Mouse (Mus musculus) layer of hippocampus, adult 9-11 months (tissue): ENCODE measurements at regions not wholly inside any gene's neighbourhood (a gene's known extent, or its start where the extent isn't known, plus 50 kb on each side); places are given as distances from the start of the nearest gene placed in this dataset.

ENCODE experiments used
- DNase-seq: peaks from one replicate; pipeline ENCODE4 v3.0.0; 2022

GRCm38 (mm10) chr19:26478055-26478737, 126.7 kb upstream of the Smarca2 start:
- no peak for DNase-seq

DNA sequence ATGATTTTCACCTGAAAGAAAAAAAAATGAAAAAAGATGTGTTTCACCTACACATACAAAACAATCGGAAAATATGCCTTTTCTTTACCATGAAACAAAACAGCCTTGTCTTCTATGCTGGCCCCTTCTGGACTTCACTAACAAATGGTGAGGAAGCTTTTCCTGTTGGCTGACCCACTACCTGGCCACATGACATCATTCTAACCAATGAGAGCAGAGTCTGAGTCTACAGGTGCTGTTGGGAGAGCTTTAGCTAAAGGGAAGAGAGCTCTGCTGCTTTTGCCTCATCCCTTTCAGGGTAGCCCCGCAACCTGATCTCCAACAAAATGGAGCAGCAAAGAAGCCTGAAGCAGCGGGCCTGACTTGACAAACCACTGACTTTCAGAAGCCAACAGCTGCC, 120.5 kb upstream of the Smarca2 start:
- no peak for DNase-seq

DNA sequence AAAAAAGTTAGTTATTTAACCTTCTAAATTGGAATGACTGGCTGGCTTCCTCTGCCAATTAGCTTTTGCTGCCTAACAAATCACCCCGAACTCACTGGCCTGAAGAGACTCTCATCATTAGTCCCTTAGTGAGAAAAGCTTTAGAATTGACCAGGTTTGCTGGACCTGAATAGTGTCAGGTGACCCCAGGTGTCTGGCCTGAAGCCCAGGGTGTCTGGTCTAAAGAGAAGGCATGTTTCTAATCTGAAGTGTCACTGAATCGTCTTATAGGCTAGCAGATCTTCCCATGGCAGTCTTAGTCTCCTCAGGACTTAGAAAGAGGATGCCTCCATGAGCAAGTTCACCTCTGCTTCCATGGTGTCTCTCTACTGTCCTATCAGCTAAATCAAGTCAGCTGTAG, 112.0 kb upstream of the Smarca2 start:
- no peak for DNase-seq

DNA sequence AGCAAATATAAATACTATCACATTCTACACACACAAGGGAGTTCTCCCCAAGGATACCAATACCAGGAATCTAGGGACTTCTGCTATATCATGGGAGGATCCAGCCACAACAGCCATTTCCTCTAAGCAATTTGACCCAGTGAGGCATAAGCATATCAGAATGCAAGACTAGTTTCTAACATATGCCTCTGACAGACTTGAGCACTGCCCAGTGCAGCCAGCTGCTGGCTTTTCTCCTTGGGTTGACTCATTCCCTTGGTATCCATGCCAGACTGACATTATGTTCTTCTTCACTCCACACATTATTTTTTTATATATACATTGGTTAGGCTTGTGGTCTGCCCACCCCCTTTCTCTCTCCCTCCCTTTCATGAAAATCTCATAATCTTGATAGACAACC, 103.8 kb upstream of the Smarca2 start:
- no peak for DNase-seq

- no peak for DNase-seq
Observed at GRCm38 (mm10) chr19:26504027-26504426, 100.8 kb upstream of the Smarca2 start.

GRCm38 (mm10) chr19:26506802-26507201, 98.0 kb upstream of the Smarca2 start:
- no peak for DNase-seq

DNA sequence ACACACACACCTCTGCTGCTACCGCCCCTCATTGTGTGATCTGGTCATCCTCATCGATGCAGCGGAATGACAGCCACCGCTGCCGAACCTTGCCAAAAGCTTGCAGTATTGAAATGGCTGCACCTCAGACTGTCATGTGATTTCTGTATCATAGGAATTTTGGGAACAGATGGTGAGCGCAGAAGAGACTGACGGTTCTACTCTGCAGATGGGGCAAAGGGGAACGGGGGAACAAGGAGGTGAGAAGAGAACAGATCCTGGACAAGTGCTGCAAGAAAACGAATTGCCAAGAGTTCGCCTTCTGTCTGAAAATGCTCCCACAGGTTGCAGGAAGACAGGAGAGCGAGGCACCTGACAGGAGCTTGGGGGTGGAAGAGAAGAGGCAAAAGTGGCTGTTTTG, 96.9 kb upstream of the Smarca2 start:
- no peak for DNase-seq

DNA sequence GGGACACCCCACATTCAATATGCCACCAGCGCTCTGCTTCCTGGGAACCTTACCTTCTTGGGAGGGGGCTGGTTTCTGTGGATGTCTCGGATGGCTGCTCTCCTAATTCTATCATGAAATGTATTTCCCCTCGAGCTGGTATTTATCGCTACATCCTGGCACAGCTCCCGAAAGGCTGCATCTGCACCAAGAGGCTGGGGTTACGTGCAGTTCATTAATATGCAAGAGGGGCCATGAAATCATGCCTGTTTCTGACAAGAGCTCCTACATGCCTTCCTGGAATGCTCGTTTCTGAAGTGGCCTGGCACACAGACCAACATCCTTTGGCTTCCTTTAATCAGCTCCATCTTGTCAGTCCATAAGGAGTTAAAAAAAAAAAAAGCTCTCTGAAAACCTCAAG, 96.2 kb upstream of the Smarca2 start:
- no peak for DNase-seq

DNA sequence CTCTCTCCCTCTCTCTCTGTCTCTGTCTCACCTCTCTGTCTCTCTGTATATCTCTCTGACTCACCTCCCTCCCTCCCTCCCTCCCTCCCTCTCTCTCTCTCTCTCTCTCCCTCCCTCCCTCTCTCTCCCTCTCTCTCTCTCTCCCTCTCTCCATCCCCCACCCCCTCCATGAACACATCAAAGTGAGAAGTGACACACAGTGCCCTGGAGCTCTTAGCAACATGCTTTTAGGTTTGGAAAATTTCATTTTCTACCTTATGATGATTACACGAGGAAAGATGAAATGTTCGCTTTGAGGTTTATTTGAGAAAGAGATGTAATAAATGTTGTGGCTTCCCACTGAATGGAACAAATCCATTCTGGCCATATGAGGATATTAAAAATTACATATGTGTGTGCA, 95.6 kb upstream of the Smarca2 start:
- DNase-seq: no peak

GRCm38 (mm10) chr19:26510185-26510584, 94.7 kb upstream of the Smarca2 start:
- DNase-seq: no peak

- no peak for DNase-seq
Observed at GRCm38 (mm10) chr19:26510887-26511286, 94.0 kb upstream of the Smarca2 start.

GRCm38 (mm10) chr19:26511756-26512155, 93.1 kb upstream of the Smarca2 start:
- no peak for DNase-seq

DNA sequence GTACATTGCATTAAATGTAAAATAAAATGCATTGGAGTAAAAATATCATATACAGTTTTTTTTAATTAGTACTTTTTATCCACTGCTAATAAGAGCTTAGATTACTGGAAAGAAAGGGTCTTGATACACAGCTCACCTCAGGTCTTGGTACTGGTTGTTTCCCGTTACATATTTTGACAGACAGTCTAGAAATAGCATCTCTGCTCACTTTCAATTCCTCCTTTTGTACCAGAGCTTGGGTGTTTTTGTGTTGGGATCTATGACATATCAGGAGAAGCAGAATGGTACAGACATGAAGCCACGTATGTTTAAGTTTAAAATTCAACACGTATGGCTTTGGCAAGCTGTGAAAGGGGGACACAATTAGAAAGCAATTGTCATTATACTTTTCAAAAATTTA, 80.3 kb upstream of the Smarca2 start:
- DNase-seq: no peak

DNA sequence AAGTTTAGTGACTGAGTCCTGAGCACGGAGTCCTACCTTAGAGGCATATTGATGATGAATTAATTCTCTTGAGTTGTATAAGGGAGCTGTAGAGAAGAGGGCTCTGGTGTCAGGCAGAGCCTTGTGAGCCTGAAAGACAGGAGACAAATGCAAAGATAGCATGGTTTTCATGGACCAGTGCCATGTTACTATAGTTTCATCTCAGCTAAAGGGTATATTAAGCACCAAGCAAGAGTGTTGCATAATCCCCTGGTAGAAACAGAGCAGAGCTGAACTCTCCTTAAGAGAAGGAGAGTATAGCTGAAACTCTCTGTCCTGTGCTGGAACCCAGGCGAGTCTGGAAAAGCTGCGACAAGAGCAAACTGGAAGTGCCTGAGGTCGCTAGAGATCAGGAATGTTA, 73.5 kb upstream of the Smarca2 start:
- no peak for DNase-seq

GRCm38 (mm10) chr19:26532509-26532908, 72.3 kb upstream of the Smarca2 start:
- no peak for DNase-seq

GRCm38 (mm10) chr19:26545671-26546070, 59.2 kb upstream of the Smarca2 start:
- no peak for DNase-seq

DNA sequence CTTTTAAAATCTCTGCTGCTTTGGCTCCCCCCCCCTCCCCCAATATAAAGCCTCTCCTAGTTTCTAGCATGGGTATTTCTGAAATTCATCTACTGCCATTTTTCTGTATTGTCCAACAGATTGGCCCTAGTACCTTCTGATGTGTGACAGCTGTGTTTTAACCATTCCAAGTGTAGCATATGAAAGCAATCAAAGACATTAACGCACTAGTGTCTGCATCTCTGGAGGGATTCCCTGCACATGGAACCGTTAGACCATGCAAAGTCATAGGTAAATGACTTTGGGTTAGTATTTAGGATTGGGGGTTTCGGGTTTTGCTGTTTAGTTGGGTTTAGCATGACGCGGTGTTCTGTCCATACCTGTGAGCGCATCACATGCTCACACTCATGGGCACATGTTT, 57.3 kb upstream of the Smarca2 start:
- no peak for DNase-seq

- DNase-seq: no peak
Observed at GRCm38 (mm10) chr19:26548562-26549270, 56.1 kb upstream of the Smarca2 start.

GRCm38 (mm10) chr19:26550299-26550698, 54.6 kb upstream of the Smarca2 start:
- DNase-seq: no peak
